Mouse (Mus musculus): Measurements from ENCODE around the gene Ttc34. TPM values are rescaled to one million over a fixed set of nuclear protein-coding genes. Genes with fewer than 3 reads are reported as not detected.

Ttc34 gene
- total and polyA plus RNA-seq, 2 experiments from 2014 or later: 3.3 to 3.9 TPM

DNA sequence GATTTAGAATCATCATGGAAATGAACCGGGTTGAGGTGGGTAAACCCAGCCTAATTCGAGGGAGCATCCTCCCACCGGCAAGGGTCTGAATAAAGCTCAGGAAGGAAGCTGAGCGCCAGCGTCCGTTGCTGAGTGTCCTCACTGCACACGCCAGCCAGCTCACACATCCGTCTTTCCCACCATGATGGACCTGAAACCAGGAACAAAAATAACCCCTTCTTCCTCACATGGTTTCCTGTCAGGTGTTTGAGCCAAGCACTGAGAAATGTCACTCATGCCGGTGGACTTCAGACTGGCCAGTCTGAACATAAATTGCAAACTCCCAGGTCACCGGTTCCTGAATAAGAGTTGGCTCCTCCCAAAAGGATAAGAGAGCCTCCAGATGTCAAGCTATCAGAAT lies 78.0 kb downstream of the Ttc34 start:
- no peaks in the 10 kb centered on the region for H3K9me3 ChIP-seq (ENCODE audit: low read length)
- DNase-seq (ENCODE audit: low spot score) (no peak), ATAC-seq (ENCODE audit: low FRiP score) (no peak)
- H3K4me3 ChIP-seq (ENCODE audit: low read depth, low read length): no peak overlapping the region
- H3K36me3 ChIP-seq (ENCODE audit: insufficient read depth, low read length): no peaks in the 10 kb centered on the region
- 85% methylated on average over 10 of the region's 10 CpGs for WGBS
- H3K4me1 ChIP-seq (ENCODE audit: insufficient read depth, low read length): no peaks in the 10 kb centered on the region
- no peaks in the 10 kb centered on the region for H3K27me3 ChIP-seq (ENCODE audit: insufficient read depth, low read length)
- no peak overlapping the region for H3K27ac ChIP-seq (ENCODE audit: low read depth, low read length)
- no peak overlapping the region for H3K9ac ChIP-seq (replicated peaks; ENCODE audit: low read length, poor library complexity, severe bottlenecking)
- no peak for TF ChIP-seq CTCF (IDR thresholded peaks at IDR 0.05)
- H3K4me2 ChIP-seq (ENCODE audit: low read depth, low read length, poor library complexity, severe bottlenecking): no peak overlapping the region

GRCm38 (mm10) chr4:154916662-154917061 lies 79.4 kb downstream of the Ttc34 start:
- no peak overlapping the region for H3K27ac ChIP-seq (ENCODE audit: low read depth, low read length)
- 82% methylated on average over 4 of the region's 4 CpGs for WGBS
- H3K9me3 ChIP-seq (ENCODE audit: low read length): no peaks in the 10 kb centered on the region
- TF ChIP-seq CTCF (IDR thresholded peaks at IDR 0.05): no peak
- no peak overlapping the region for H3K4me3 ChIP-seq (ENCODE audit: low read depth, low read length)
- DNase-seq (ENCODE audit: low spot score) (no peak), ATAC-seq (ENCODE audit: low FRiP score) (no peak)
- no peaks in the 10 kb centered on the region for H3K4me1 ChIP-seq (ENCODE audit: insufficient read depth, low read length)
- H3K9ac ChIP-seq (replicated peaks; ENCODE audit: low read length, poor library complexity, severe bottlenecking): no peak overlapping the region
- H3K4me2 ChIP-seq (ENCODE audit: low read depth, low read length, poor library complexity, severe bottlenecking): no peak overlapping the region
- no peaks in the 10 kb centered on the region for H3K36me3 ChIP-seq (ENCODE audit: insufficient read depth, low read length)
- no peaks in the 10 kb centered on the region for H3K27me3 ChIP-seq (ENCODE audit: insufficient read depth, low read length)

Other genes starting within 250 kb of the Ttc34 start
- gene Prdm16, start 200.6 kb upstream of the Ttc34 start, total RNA-seq (2014; rRNA removed): 10.7 and 13.4 TPM in 2 replicates
- 9.3 and 12.0 TPM in 2 replicates for gene Prdm16, start 200.6 kb upstream of the Ttc34 start, polyA plus RNA-seq (2015; fragmentation: Nextera tagmentation; extraction: Ambion mirVana)
- not detected in 2 replicates for gene Actrt2, start 169.6 kb upstream of the Ttc34 start, total RNA-seq (2014; rRNA removed)
- not detected in 2 replicates for gene Actrt2, start 169.6 kb upstream of the Ttc34 start, polyA plus RNA-seq (2015; fragmentation: Nextera tagmentation; extraction: Ambion mirVana)
- gene Mmel1, start 32.1 kb downstream of the Ttc34 start, total RNA-seq (2014; rRNA removed): 0.76 and 0.82 TPM in 2 replicates
- gene Mmel1, start 32.1 kb downstream of the Ttc34 start, polyA plus RNA-seq (2015; fragmentation: Nextera tagmentation; extraction: Ambion mirVana): 0.89 and 0.93 TPM in 2 replicates
- gene Fam213b, start 61.7 kb downstream of the Ttc34 start, total RNA-seq (2014; rRNA removed): 34.9 and 36.6 TPM in 2 replicates
- 73.3 and 90.9 TPM in 2 replicates for gene Fam213b, start 61.7 kb downstream of the Ttc34 start, polyA plus RNA-seq (2015; fragmentation: Nextera tagmentation; extraction: Ambion mirVana)
- 1.1 and 2.3 TPM in 2 replicates for gene Tnfrsf14, start 91.1 kb downstream of the Ttc34 start, total RNA-seq (2014; rRNA removed)
- gene Tnfrsf14, start 91.1 kb downstream of the Ttc34 start, polyA plus RNA-seq (2015; fragmentation: Nextera tagmentation; extraction: Ambion mirVana): not detected in 2 replicates
- 111 and 115 TPM in 2 replicates for gene Hes5, start 123.5 kb downstream of the Ttc34 start, total RNA-seq (2014; rRNA removed)
- 165 and 180 TPM in 2 replicates for gene Hes5, start 123.5 kb downstream of the Ttc34 start, polyA plus RNA-seq (2015; fragmentation: Nextera tagmentation; extraction: Ambion mirVana)
- gene Pank4, start 126.7 kb downstream of the Ttc34 start, total RNA-seq (2014; rRNA removed): 36.7 and 39.8 TPM in 2 replicates
- 27.3 and 28.8 TPM in 2 replicates for gene Pank4, start 126.7 kb downstream of the Ttc34 start, polyA plus RNA-seq (2015; fragmentation: Nextera tagmentation; extraction: Ambion mirVana)
- gene Plch2, start 219.3 kb downstream of the Ttc34 start, total RNA-seq (2014; rRNA removed): 49.8 and 51.1 TPM in 2 replicates
- 21.1 and 21.7 TPM in 2 replicates for gene Plch2, start 219.3 kb downstream of the Ttc34 start, polyA plus RNA-seq (2015; fragmentation: Nextera tagmentation; extraction: Ambion mirVana)
- 12.2 and 14.0 TPM in 2 replicates for gene Pex10, start 229.6 kb downstream of the Ttc34 start, total RNA-seq (2014; rRNA removed)
- 15.2 and 15.7 TPM in 2 replicates for gene Pex10, start 229.6 kb downstream of the Ttc34 start, polyA plus RNA-seq (2015; fragmentation: Nextera tagmentation; extraction: Ambion mirVana)
- gene Rer1, start 248.9 kb downstream of the Ttc34 start, total RNA-seq (2014; rRNA removed): 91.4 and 104 TPM in 2 replicates
- gene Rer1, start 248.9 kb downstream of the Ttc34 start, polyA plus RNA-seq (2015; fragmentation: Nextera tagmentation; extraction: Ambion mirVana): 132 and 133 TPM in 2 replicates
- gene Morn1, start 249.1 kb downstream of the Ttc34 start, total RNA-seq (2014; rRNA removed): 3.3 and 8.5 TPM in 2 replicates
- 8.6 and 8.9 TPM in 2 replicates for gene Morn1, start 249.1 kb downstream of the Ttc34 start, polyA plus RNA-seq (2015; fragmentation: Nextera tagmentation; extraction: Ambion mirVana)

Measured in midbrain, postnatal 0 days (tissue).